Mouse (Mus musculus) erythroid progenitor cell, adult 5-6 weeks (primary cell): ENCODE results near the gene Hoxb5. TPM values are rescaled to one million over a fixed set of nuclear protein-coding genes. Genes with fewer than 3 reads are reported as not detected.

Experiments used
- ATAC-seq: replicated peaks from 2 replicates; pipeline ENCODE4 v1.8.0; 2016; ENCODE audit warnings: moderate number of reproducible peaks, mild to moderate bottlenecking, moderate TSS enrichment, inconsistent platforms; ENCODE audit not compliant: poor library complexity, low FRiP score, severe bottlenecking
- total RNA-seq, 2 experiments: library from RNA; stranded (forward) in 1 of 2; stranded (reverse) in 1 of 2; fragments of 150-400 nt in 1 of 2; fragments of 186-747, 209-891 nt in 1 of 2; gene quantifications; 2 replicates each; pipeline versions ENCODE4 v1.2.3 to v1.2.4; 2015 to 2017; ENCODE audit warnings: low replicate concordance in 2 of 2

The Hoxb5 gene
- total RNA-seq, 2 experiments from 2014 or later, result not detected

- no peak for ATAC-seq
Observed at GRCm38 (mm10) chr11:96270996-96271540, 32.1 kb upstream of the Hoxb5 start, which contains the start of gene Hoxb9. Hoxb9 (plus strand) TSS chr11:96271457.

- ATAC-seq, result no peak
Observed at GRCm38 (mm10) chr11:96271541-96272011, 31.6 kb upstream of the Hoxb5 start.

- ATAC-seq, result no peak
Observed at GRCm38 (mm10) chr11:96272024-96272921, 30.9 kb upstream of the Hoxb5 start.

GRCm38 (mm10) chr11:96274428-96274827, 28.7 kb upstream of the Hoxb5 start:
- no peak for ATAC-seq

- no peak for ATAC-seq
Observed at GRCm38 (mm10) chr11:96275896-96276295, 27.2 kb upstream of the Hoxb5 start.

GRCm38 (mm10) chr11:96277151-96278044, 25.7 kb upstream of the Hoxb5 start:
- ATAC-seq, result no peak

- ATAC-seq, result no peak
Observed at GRCm38 (mm10) chr11:96278324-96278723, 24.8 kb upstream of the Hoxb5 start.

GRCm38 (mm10) chr11:96278773-96279172, 24.4 kb upstream of the Hoxb5 start:
- no peak for ATAC-seq

- no peak for ATAC-seq
Observed at GRCm38 (mm10) chr11:96279421-96280233, 23.5 kb upstream of the Hoxb5 start.

GRCm38 (mm10) chr11:96280399-96281378, 22.4 kb upstream of the Hoxb5 start:
- ATAC-seq, result no peak

GRCm38 (mm10) chr11:96281396-96281795, 21.7 kb upstream of the Hoxb5 start:
- ATAC-seq, result no peak

GRCm38 (mm10) chr11:96281855-96282570, 21.1 kb upstream of the Hoxb5 start, which contains the start of gene Hoxb8:
Hoxb8 (plus strand) TSS chr11:96281905.
- ATAC-seq, result no peak

- ATAC-seq, result no peak
Observed at GRCm38 (mm10) chr11:96282795-96283430, 20.2 kb upstream of the Hoxb5 start.

- ATAC-seq, result no peak
Observed at GRCm38 (mm10) chr11:96284041-96284749, 18.9 kb upstream of the Hoxb5 start.

- ATAC-seq, result no peak
Observed at GRCm38 (mm10) chr11:96284774-96285734, 18.1 kb upstream of the Hoxb5 start.
